Mouse (Mus musculus) brain, embryonic 14.5 days (tissue): ENCODE data around the gene Syt13.

Experiments
- CTCF ChIP-seq: fragments of 200-500 bp; IDR thresholded peaks from 2 replicates; pipeline ENCODE4 v1.5.1; 2012; ENCODE audit warnings: inconsistent platforms, mild to moderate bottlenecking, moderate library complexity, borderline replicate concordance; ENCODE audit not compliant: insufficient read depth, insufficient read length; ENCODE audit errors: extremely low read depth
- POLR2A ChIP-seq: fragments of 200-500 bp; IDR thresholded peaks from 2 replicates; pipeline ENCODE4 v1.6.1; 2012; ENCODE audit warnings: mild to moderate bottlenecking, inconsistent platforms, borderline replicate concordance; ENCODE audit not compliant: poor library complexity, insufficient read depth, insufficient read length, severe bottlenecking; ENCODE audit errors: extremely low read depth

GRCm38 (mm10) chr2:92920709-92921108 lies 5.8 kb downstream of the Syt13 start:
- TF ChIP-seq CTCF: no peak
- no peak for TF ChIP-seq POLR2A
